Mouse (Mus musculus): ENCODE measurements around the gene Mmp17.

- TF ChIP-seq CTCF (IDR thresholded peaks at IDR 0.05; ENCODE audit: extremely low read depth, insufficient read depth, insufficient read length, insufficient replicate concordance) (no peak), POLR2A (IDR thresholded peaks at IDR 0.05; ENCODE audit: low read depth, low read length) (no peak)
Observed at GRCm38 (mm10) chr5:129602071-129602487, 18.1 kb downstream of the Mmp17 start.
